Mouse (Mus musculus) testis, postnatal 10 days (tissue): ENCODE results near the gene Gm2007.
"Not testable (repeated sequence)": the region's sequence is repeated elsewhere in the genome, so short reads cannot be mapped to it uniquely, and the experiment has no call there.

Experiments
- DNase-seq: peaks from one replicate; pipeline ENCODE4 v3.0.0; 2021; ENCODE audit warnings: low spot score

Gm2007 gene

GRCm38 (mm10) chr2:175741237-175741636 is at the start of gene Gm2007:
Gm2007 (plus strand) TSS chr2:175741537.
- not testable (repeated sequence) for DNase-seq

- not testable (repeated sequence) for DNase-seq
Observed at GRCm38 (mm10) chr2:175703546-175703945, 37.8 kb upstream of the Gm2007 start, which contains the start of gene Zfp969. Zfp969 (minus strand) TSS chr2:175703646.

GRCm38 (mm10) chr2:175800993-175801392 is 59.7 kb downstream of the Gm2007 start, which contains the start of gene Gm14288:
Gm14288 (minus strand) TSS chr2:175801093.
- DNase-seq = not testable (repeated sequence)
